Mouse (Mus musculus) left cerebral cortex, postnatal 36 days (tissue): Measurements from ENCODE around the gene Calm5. TPM values are rescaled to one million over a fixed set of nuclear protein-coding genes. Genes with fewer than 3 reads are reported as not detected.
"Not testable (repeated sequence)": the region's sequence is repeated elsewhere in the genome, so short reads cannot be mapped to it uniquely, and the experiment has no call there.

Experiments used
- DNase-seq, 2 experiments: peaks; one replicate each; pipeline ENCODE4 v3.0.0; 2021 to 2022; ENCODE audit warnings: low spot score in 2 of 2, mixed read lengths in 1 of 2
- intact Hi-C: fragments of 180-260 bp; cut with DNase I; formaldehyde crosslinking; loops from one replicate; pipeline ENCODE4 v1.15.1; 2025
- total RNA-seq, 2 experiments: library from RNA; stranded (reverse); gene quantifications; 2 replicates each; pipeline ENCODE4 v1.2.3; 2021

Calm5 gene
- total RNA-seq: not detected

GRCm38 (mm10) chr13:3853648-3854333 lies at the start of gene Calm5:
Gene Calm5 (plus strand): TSS chr13:3854173.
- intact Hi-C loops, DNase-seq: not testable (repeated sequence)

- no peak for DNase-seq
- intact Hi-C loops: no loop called here
Observed at GRCm38 (mm10) chr13:3804186-3804585, 49.8 kb upstream of the Calm5 start, which contains the start of gene Calml3. Gene Calml3 (minus strand): TSS chr13:3804316.

- intact Hi-C loops: no loop called here
Observed at GRCm38 (mm10) chr13:3805132-3805531, 48.8 kb upstream of the Calm5 start.

GRCm38 (mm10) chr13:3805638-3806037 lies 48.3 kb upstream of the Calm5 start:
- no peak for DNase-seq
- intact Hi-C loops: no loop called here

More at GRCm38 (mm10) chr13:3805132-3805531, 48.8 kb upstream of the Calm5 start:
- no peak for DNase-seq

- intact Hi-C loops: no loop called here
Observed at GRCm38 (mm10) chr13:3807131-3807827, 46.7 kb upstream of the Calm5 start.

GRCm38 (mm10) chr13:3818012-3818739 lies 35.8 kb upstream of the Calm5 start:
- intact Hi-C loops: no loop called here
- DNase-seq: no peak

More at GRCm38 (mm10) chr13:3807131-3807827, 46.7 kb upstream of the Calm5 start:
- DNase-seq: no peak

GRCm38 (mm10) chr13:3818740-3819076 lies 35.3 kb upstream of the Calm5 start:
- intact Hi-C loops: no loop called here
- no peak for DNase-seq

- intact Hi-C loops: no loop called here
- no peak for DNase-seq
Observed at GRCm38 (mm10) chr13:3822105-3822504, 31.9 kb upstream of the Calm5 start.

- no peak for DNase-seq
- intact Hi-C loops: no loop called here
Observed at GRCm38 (mm10) chr13:3825726-3826125, 28.2 kb upstream of the Calm5 start.

GRCm38 (mm10) chr13:3831546-3831945 lies 22.4 kb upstream of the Calm5 start:
- intact Hi-C loops: no loop called here
- no peak for DNase-seq

- no peak for DNase-seq
- intact Hi-C loops: no loop called here
Observed at GRCm38 (mm10) chr13:3831994-3832393, 22.0 kb upstream of the Calm5 start.

GRCm38 (mm10) chr13:3832450-3832849 lies 21.5 kb upstream of the Calm5 start:
- no peak for DNase-seq
- intact Hi-C loops: no loop called here

- DNase-seq, intact Hi-C loops: not testable (repeated sequence)
Observed at GRCm38 (mm10) chr13:3833644-3834043, 20.3 kb upstream of the Calm5 start.

- intact Hi-C loops, DNase-seq: not testable (repeated sequence)
Observed at GRCm38 (mm10) chr13:3837312-3837807, 16.6 kb upstream of the Calm5 start, which contains the start of gene Calm4. Gene Calm4 (plus strand): TSS chr13:3837757.

GRCm38 (mm10) chr13:3840662-3841061 lies 13.3 kb upstream of the Calm5 start:
- intact Hi-C loops, DNase-seq: not testable (repeated sequence)

GRCm38 (mm10) chr13:3850330-3850729 lies 3.6 kb upstream of the Calm5 start:
- no peak for DNase-seq
- intact Hi-C loops: no loop called here

- intact Hi-C loops: no loop called here
- DNase-seq: no peak
Observed at GRCm38 (mm10) chr13:3854856-3855255, 883 bp downstream of the Calm5 start.

GRCm38 (mm10) chr13:3856252-3856651 lies 2.3 kb downstream of the Calm5 start:
- DNase-seq: no peak
- intact Hi-C loops: no loop called here

GRCm38 (mm10) chr13:3861251-3861650 lies 7.3 kb downstream of the Calm5 start:
- no peak for DNase-seq
- intact Hi-C loops: no loop called here

GRCm38 (mm10) chr13:3862325-3862724 lies 8.4 kb downstream of the Calm5 start:
- no peak for DNase-seq

More at GRCm38 (mm10) chr13:3862325-3862724, 8.4 kb downstream of the Calm5 start:
- intact Hi-C loops: no loop called here
